Mouse (Mus musculus): ENCODE measurements around the gene Rab5c. TPM values are rescaled to one million over a fixed set of nuclear protein-coding genes. Genes with fewer than 3 reads are reported as not detected.

Gene Rab5c
- total and polyA plus RNA-seq, 3 experiments = 249 to 263 TPM; not detected in 1

DNA sequence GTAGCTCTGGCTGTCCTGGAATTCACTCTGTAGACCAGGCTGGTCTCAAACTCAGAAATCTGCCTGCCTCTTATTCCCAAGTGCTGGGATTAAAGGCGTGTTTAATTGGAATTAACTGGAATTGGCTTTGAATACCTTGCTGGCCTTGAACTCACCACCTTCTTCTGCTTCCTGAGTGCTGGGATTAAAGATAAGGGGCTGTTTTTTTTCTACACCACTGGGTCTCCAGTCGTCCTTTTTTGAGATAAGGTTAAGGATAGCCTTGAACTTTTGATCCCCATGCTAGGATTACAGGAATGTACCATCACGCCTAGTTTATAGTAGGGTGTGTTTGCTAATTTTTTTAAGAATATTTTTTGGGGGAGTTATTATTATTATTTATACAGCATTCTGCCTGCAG is 40.1 kb upstream of the Rab5c start:
- peak; percentile 44 for DNase-seq (ENCODE audit: low read depth, low spot score)
- Histone ChIP-seq H3K79me2 (ENCODE audit: control insufficient read depth, insufficient read depth, low read length, poor library complexity) (no peaks in the 10 kb centered on the region), H3K27ac (ENCODE audit: control insufficient read depth, low read depth, low read length) (no peak overlapping the region), H3K36me3 (ENCODE audit: control insufficient read depth in 1 of 2, insufficient read depth in 2 of 2, low read length in 2 of 2) (peaks cover 1 to 2% of the 10 kb centered on the region in 2 experiments; a peak in 2 of 4 replicates), H3K9me3 (replicated peaks; ENCODE audit: insufficient read depth, low read length) (no peaks in the 10 kb centered on the region), H3K27me3 (ENCODE audit: control insufficient read depth in 1 of 2, insufficient read depth in 2 of 2, low read length in 2 of 2) (no peaks in the 10 kb centered on the region), H3K9ac (ENCODE audit: control insufficient read depth, low read depth, low read length, poor library complexity, severe bottlenecking) (no peak overlapping the region), H3K4me3 (ENCODE audit: control insufficient read depth in 1 of 2, insufficient read depth in 1 of 2, low read depth in 2 of 2, low read length in 2 of 2) (no peak overlapping the region), H3K4me1 (ENCODE audit: control insufficient read depth in 1 of 2, insufficient read depth in 2 of 2, low read length in 2 of 2) (no peaks in the 10 kb centered on the region; a peak in 1 of 4 replicates)
- TF ChIP-seq CTCF (IDR thresholded peaks at IDR 0.05 in 2 of 3, conservative IDR thresholded peaks at IDR 0.05 in 1 of 3; ENCODE audit: control insufficient read depth in 1 of 3, insufficient read depth in 1 of 3, low read depth in 2 of 3, low read length in 3 of 3, poor library complexity in 1 of 3, severe bottlenecking in 1 of 3) (no peak), ZNF384 (IDR thresholded peaks at IDR 0.05; ENCODE audit: low read depth, low read length) (peak; percentile 83), TCF12 (IDR thresholded peaks at IDR 0.05; ENCODE audit: low read depth, low read length) (peak; percentile 51; the same call in 1 of the 2 replicates), MYC (IDR thresholded peaks at IDR 0.05; ENCODE audit: low read depth, low read length) (no peak), RCOR1 (IDR thresholded peaks at IDR 0.05; ENCODE audit: low read depth, low read length) (peak; percentile 31; the same call in 1 of the 2 replicates), SMC3 (IDR thresholded peaks at IDR 0.05; ENCODE audit: low read depth, low read length) (0 out of 2 replicates have a peak, but pooled peaks have one; percentile 44), CHD2 (IDR thresholded peaks at IDR 0.05; ENCODE audit: low read length) (no peak), SIN3A (IDR thresholded peaks at IDR 0.05; ENCODE audit: low read length) (peak; percentile 38; the same call in 1 of the 2 replicates), NELFE (IDR thresholded peaks at IDR 0.05; ENCODE audit: low read depth, low read length) (no peak), GATA1 (IDR thresholded peaks at IDR 0.05; ENCODE audit: low read depth, low read length) (peak; percentile 51), NRF1 (IDR thresholded peaks at IDR 0.05; ENCODE audit: insufficient read depth, low read depth, low read length, poor library complexity, severe bottlenecking) (no peak), TAL1 (IDR thresholded peaks at IDR 0.05; ENCODE audit: low read length) (0 out of 2 replicates have a peak, but pooled peaks have one; percentile 10), EP300 (IDR thresholded peaks at IDR 0.05; ENCODE audit: low read depth in 1 of 2, low read length in 2 of 2) (peak; percentile 25 to 28; a peak in 2 of 4 replicates), MAX (IDR thresholded peaks at IDR 0.05; ENCODE audit: low read length) (no peak), ZC3H11A (IDR thresholded peaks at IDR 0.05; ENCODE audit: low read depth, low read length) (no peak), ZMIZ1 (IDR thresholded peaks at IDR 0.05; ENCODE audit: low read depth, low read length) (no peak)

GRCm38 (mm10) chr11:100775921-100776320 is 37.9 kb upstream of the Rab5c start:
- H3K27ac ChIP-seq (ENCODE audit: control insufficient read depth, low read depth, low read length) = no peak overlapping the region

More at GRCm38 (mm10) chr11:100775921-100776320, 37.9 kb upstream of the Rab5c start:
- H3K27me3 ChIP-seq (ENCODE audit: control insufficient read depth in 1 of 2, insufficient read depth in 2 of 2, low read length in 2 of 2) = no peaks in the 10 kb centered on the region
- no peak overlapping the region for H3K4me3 ChIP-seq (ENCODE audit: control insufficient read depth in 1 of 2, insufficient read depth in 1 of 2, low read depth in 2 of 2, low read length in 2 of 2)
- peaks cover 0 to 3% of the 10 kb centered on the region in 2 experiments; a peak in 2 of 4 replicates for H3K4me1 ChIP-seq (ENCODE audit: control insufficient read depth in 1 of 2, insufficient read depth in 2 of 2, low read length in 2 of 2)
- H3K79me2 ChIP-seq (ENCODE audit: control insufficient read depth, insufficient read depth, low read length, poor library complexity) = no peaks in the 10 kb centered on the region
- peaks cover 0 to 2% of the 10 kb centered on the region in 2 experiments; a peak in 1 of 4 replicates for H3K36me3 ChIP-seq (ENCODE audit: control insufficient read depth in 1 of 2, insufficient read depth in 2 of 2, low read length in 2 of 2)
- H3K9me3 ChIP-seq (replicated peaks; ENCODE audit: insufficient read depth, low read length) = no peaks in the 10 kb centered on the region
- no peak for TF ChIP-seq EP300 (IDR thresholded peaks at IDR 0.05; ENCODE audit: low read depth in 1 of 2, low read length in 2 of 2)
- H3K9ac ChIP-seq (ENCODE audit: control insufficient read depth, low read depth, low read length, poor library complexity, severe bottlenecking) = no peak overlapping the region
- no peak for DNase-seq (ENCODE audit: low read depth, low spot score)
